Mouse (Mus musculus): ENCODE results near the gene Ankrd11.
A peak's percentile ranks its signal among the peaks of the same experiment; 100 is the strongest.

- TF ChIP-seq CTCF (IDR thresholded peaks at IDR 0.05) (no peak), EP300 (IDR thresholded peaks at IDR 0.05) (peak; percentile 79)
Observed at GRCm38 (mm10) chr8:122925939-122926722, 115.9 kb downstream of the Ankrd11 start.
